Mouse (Mus musculus): ENCODE results near the gene Stt3a. TPM values are rescaled to one million over a fixed set of nuclear protein-coding genes. Genes with fewer than 3 reads are reported as not detected.

Gene Stt3a
- polyA plus RNA-seq, 1 experiment from 2014 or later = 239 TPM

DNA sequence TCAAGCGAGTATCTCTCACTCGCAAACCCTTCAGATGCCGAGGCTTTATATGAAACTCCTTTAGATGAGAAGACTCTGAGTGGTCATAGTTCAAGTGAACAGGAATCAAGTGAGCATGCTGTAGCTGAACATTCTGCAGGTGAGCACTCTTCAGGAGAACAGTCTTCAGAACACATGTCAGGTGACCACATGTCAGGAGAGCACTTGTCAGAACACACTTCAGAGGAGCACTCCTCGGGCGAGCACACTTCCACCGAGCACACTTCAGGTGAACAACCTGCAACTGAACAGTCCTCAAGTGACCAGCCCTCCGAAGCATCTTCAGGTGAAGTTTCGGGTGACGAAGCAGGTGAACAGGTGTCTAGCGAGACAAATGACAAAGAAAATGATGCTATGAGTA, 73.2 kb downstream of the Stt3a start:
- Histone ChIP-seq H3K36me3 (no peaks in the 10 kb centered on the region), H3K4me2 (no peak overlapping the region), H3K4me1 (no peaks in the 10 kb centered on the region), H3K27ac (no peak overlapping the region), H3K9ac (no peak overlapping the region), H3K27me3 (no peaks in the 10 kb centered on the region), H3K4me3 (no peak overlapping the region), H3K9me3 (no peaks in the 10 kb centered on the region)
- ATAC-seq (ENCODE audit: insufficient number of reproducible peaks, insufficient read depth, low FRiP score, low TSS enrichment, low read depth) = no peak
- WGBS = 92% methylated on average over 10 of the region's 10 CpGs

DNA sequence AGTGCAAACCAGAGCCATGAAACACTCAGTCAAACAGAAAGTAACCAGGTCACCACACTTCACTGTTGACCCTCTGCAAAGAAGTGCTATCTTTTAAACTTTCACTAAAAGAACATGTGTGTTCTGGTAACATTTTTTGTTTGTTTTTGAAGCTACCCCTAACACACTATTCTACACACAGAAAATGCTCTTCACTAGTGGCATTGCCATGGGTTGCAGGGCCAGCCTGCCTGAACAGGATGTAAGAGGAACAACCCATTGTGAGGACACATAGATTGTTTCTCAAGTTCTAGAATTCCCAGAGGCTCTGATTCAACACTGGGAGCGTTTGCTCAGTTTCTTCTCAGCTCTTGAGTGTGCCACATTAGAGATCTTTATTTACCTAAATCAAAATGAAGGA, 74.6 kb downstream of the Stt3a start, which contains the start of gene Acrv1:
Acrv1 (plus strand) TSS at position 301 of the 400 bp plus-strand sequence.
- H3K27ac ChIP-seq = no peak within 1 kb of the TSS
- H3K9me3 ChIP-seq = no peaks in the 10 kb centered on the region
- H3K4me1 ChIP-seq = no peaks in the 10 kb centered on the region
- ATAC-seq (ENCODE audit: insufficient number of reproducible peaks, insufficient read depth, low FRiP score, low TSS enrichment, low read depth) = no peak
- 69% methylated on average over 1 of the region's 1 CpGs for WGBS
- no peaks in the 10 kb centered on the region for H3K36me3 ChIP-seq
- no peak within 1 kb of the TSS for H3K4me2 ChIP-seq
- no peak within 1 kb of the TSS for H3K4me3 ChIP-seq
- no peaks in the 10 kb centered on the region for H3K27me3 ChIP-seq
- no peak within 1 kb of the TSS for H3K9ac ChIP-seq

- no peak overlapping the region for H3K9ac ChIP-seq
- H3K27ac ChIP-seq = no peak overlapping the region
- no peaks in the 10 kb centered on the region for H3K9me3 ChIP-seq
- no peaks in the 10 kb centered on the region for H3K36me3 ChIP-seq
- no peaks in the 10 kb centered on the region for H3K27me3 ChIP-seq
- ATAC-seq (ENCODE audit: insufficient number of reproducible peaks, insufficient read depth, low FRiP score, low TSS enrichment, low read depth) = no peak
- H3K4me1 ChIP-seq = no peaks in the 10 kb centered on the region
- no peak overlapping the region for H3K4me2 ChIP-seq
- H3K4me3 ChIP-seq = no peak overlapping the region
Measured at GRCm38 (mm10) chr9:36687329-36687728, 80.2 kb downstream of the Stt3a start.

GRCm38 (mm10) chr9:36681424-36681823, 86.1 kb downstream of the Stt3a start:
- ATAC-seq (ENCODE audit: insufficient number of reproducible peaks, insufficient read depth, low FRiP score, low TSS enrichment, low read depth) = no peak
- H3K4me3 ChIP-seq = no peak overlapping the region
- no peaks in the 10 kb centered on the region for H3K36me3 ChIP-seq
- no peaks in the 10 kb centered on the region for H3K27me3 ChIP-seq
- 58% methylated on average over 2 of the region's 2 CpGs for WGBS
- no peak overlapping the region for H3K4me2 ChIP-seq
- no peak overlapping the region for H3K9ac ChIP-seq
- no peak overlapping the region for H3K27ac ChIP-seq
- H3K9me3 ChIP-seq = no peaks in the 10 kb centered on the region
- H3K4me1 ChIP-seq = no peaks in the 10 kb centered on the region

Other genes with a start within 250 kb of the Stt3a start
- gene Gm5615, start 225.7 kb downstream of the Stt3a start, polyA plus RNA-seq (2015; fragmentation: Nextera tagmentation; extraction: Ambion mirVana) = not detected in 2 replicates
- not detected in 2 replicates for gene Gm17689, start 185.0 kb downstream of the Stt3a start, polyA plus RNA-seq (2015; fragmentation: Nextera tagmentation; extraction: Ambion mirVana)
- not detected in 2 replicates for gene A630095E13Rik, start 124.3 kb downstream of the Stt3a start, polyA plus RNA-seq (2015; fragmentation: Nextera tagmentation; extraction: Ambion mirVana)
- gene Acrv1, start 74.5 kb downstream of the Stt3a start, polyA plus RNA-seq (2015; fragmentation: Nextera tagmentation; extraction: Ambion mirVana) = not detected in 2 replicates
- gene Chek1, start 40.6 kb downstream of the Stt3a start, polyA plus RNA-seq (2015; fragmentation: Nextera tagmentation; extraction: Ambion mirVana) = 36.4 and 47.9 TPM in 2 replicates
- 119 TPM in 2 replicates for gene Ei24, start 29.7 kb upstream of the Stt3a start, polyA plus RNA-seq (2015; fragmentation: Nextera tagmentation; extraction: Ambion mirVana)
- 80.5 and 80.9 TPM in 2 replicates for gene Fez1, start 54.2 kb upstream of the Stt3a start, polyA plus RNA-seq (2015; fragmentation: Nextera tagmentation; extraction: Ambion mirVana)

Data from embryonic facial prominence, embryonic 13.5 days (tissue).